Mouse (Mus musculus): ENCODE measurements around the gene Rab8b.

DNA sequence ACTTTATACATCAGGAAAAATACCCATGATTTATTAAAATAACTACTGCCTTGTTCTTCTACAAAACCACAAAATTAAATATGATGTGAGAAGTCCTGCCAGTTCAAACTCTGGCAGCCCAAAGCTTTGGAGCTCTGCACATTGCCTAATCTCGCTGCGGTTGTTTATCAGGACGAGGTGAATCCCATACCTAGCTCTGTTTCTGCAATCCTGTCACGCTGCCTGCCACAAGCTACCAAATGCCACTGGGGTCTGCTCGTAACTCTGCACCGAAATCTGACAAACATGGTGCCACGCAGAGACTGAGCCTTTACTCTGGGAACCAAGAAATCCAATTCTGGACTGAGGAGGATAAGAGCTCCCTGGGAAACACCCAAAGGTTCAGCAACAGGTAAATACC lies 9.6 kb downstream of the Rab8b start:
- TF ChIP-seq POLR2A (IDR thresholded peaks at IDR 0.05; ENCODE audit: borderline replicate concordance, extremely low read depth, insufficient read depth, insufficient read length, poor library complexity, severe bottlenecking) (no peak), CTCF (IDR thresholded peaks at IDR 0.05; ENCODE audit: borderline replicate concordance, extremely low read depth, insufficient read depth, insufficient read length) (no peak)

All from brain, embryonic 14.5 days (tissue).